Mouse (Mus musculus): ENCODE results near the gene Spen.

Gene Spen

DNA sequence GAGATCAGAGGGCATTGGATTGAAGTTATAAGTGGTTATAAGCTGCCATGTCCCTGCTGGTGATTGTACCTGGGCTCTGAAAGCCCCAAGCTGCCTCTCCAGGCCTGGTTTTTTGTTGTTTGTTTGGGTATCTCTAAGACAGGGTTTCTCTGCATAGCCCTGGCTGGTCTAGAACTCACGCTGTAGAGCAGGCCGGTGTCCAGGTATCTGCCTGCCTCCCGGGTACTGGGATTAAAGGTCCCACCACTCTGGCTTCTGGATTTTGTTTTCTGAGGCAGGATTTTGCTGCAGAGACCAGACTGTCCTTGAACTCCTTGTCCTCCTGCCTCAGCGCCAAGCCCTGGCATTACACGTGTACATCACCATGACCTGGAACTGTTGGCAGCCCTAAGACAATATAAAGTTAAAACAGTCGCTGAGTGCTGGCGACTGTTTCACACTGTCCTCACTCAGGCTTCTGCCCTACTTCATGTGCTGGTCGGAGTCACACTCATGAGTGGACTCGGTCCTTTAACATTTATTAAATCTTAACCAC is 86.4 kb downstream of the Spen start:
- no peak for DNase-seq (ENCODE audit: low read depth, low spot score)

- DNase-seq (ENCODE audit: low read depth, low spot score): no peak
These were observed 87.1 kb downstream of the Spen start for GRCm38 (mm10) chr4:141451251-141451650.

- DNase-seq (ENCODE audit: low read depth, low spot score): no peak
These were observed 92.2 kb downstream of the Spen start for GRCm38 (mm10) chr4:141446211-141446610.

- no peak for DNase-seq (ENCODE audit: low read depth, low spot score)
These were observed 93.1 kb downstream of the Spen start for GRCm38 (mm10) chr4:141445328-141445720.

DNA sequence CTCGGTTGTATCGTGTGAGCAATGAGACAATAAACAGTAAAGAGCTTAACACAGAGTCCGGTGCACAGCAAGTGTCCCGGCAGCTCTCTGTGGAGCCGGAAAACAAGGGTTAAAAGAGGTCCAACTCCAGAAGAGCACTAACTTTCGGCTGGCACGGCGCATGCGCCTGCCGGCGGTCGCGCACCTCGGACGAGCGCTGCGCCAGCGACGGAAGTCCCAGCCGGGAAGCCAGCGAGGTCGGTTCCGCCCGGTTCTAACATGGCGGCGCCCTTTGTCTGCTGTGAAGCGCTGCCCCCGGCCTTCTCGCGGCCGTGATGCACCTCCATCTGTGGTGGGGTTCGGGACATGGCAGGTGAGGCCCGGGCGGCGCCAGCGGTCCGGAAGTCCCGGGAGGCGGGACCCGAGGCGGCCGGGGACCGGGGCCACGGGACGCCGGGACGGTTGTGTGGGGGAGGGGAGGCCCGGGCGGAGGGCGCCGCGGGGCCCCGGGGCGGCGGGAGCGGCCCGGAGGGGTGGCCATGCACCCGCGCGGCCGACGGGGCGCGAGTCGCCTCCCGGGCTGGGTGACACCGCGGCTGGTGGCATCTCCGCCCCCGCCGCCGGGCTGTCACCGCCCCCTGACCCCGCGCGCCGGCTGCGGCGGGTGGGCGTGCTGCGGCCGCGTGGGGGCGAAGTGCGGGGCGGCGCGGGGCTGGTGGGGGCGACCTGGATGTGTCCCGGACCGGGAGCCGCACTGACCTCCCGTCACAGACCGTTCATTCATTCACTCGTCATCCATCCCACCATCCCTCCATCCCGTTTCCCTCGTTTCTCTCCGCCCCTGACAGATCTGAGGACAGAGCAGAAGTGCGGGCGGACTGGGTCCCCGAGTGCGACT is 93.7 kb downstream of the Spen start, which contains the start of gene Zbtb17:
Zbtb17 (plus strand) TSS at position 204 of the 877 bp plus-strand sequence.
- peak; percentile 72 for DNase-seq (ENCODE audit: low read depth, low spot score)

DNA sequence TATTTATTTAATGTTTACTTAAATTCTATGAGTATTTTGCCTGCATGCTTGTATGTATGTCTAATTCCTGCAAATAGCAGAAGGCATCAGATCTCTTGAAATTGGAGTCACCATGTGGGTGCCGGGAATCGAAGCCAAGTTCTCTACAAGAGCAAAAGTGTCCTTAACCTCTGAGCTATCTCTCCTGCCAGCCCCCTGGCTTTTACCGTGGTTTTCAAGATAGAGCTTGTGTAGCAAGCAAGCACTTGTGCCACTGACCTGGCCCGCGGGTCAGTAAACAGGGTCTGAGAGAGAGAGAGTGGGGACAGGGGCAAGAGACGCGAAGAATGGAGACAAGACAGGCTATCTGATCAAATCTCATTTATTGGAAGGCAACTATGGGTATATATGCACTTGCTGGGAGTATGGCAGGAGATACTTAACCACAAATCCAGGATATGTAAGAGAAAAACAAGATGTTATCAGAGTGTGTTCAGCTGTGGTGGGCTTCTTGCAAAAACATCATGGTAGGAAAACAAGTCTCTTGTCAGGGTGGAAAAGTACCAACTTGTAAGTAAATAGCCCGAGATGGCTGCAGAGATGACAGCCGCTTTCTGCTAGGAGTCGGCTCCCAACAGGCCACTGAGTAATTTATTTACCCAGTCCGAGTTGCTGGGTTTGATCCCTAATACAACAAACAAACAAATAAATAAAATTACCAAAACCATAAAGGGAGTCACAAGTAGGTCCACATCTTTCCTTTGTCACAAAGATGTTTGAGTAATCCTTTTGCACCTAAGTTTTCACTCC is 94.6 kb downstream of the Spen start:
- DNase-seq (ENCODE audit: low read depth, low spot score): no peak

- no peak for DNase-seq (ENCODE audit: low read depth, low spot score)
These were observed 97.5 kb downstream of the Spen start for GRCm38 (mm10) chr4:141440877-141441276.

GRCm38 (mm10) chr4:141439083-141439803 is 99.2 kb downstream of the Spen start:
- DNase-seq (ENCODE audit: low read depth, low spot score): no peak

DNA sequence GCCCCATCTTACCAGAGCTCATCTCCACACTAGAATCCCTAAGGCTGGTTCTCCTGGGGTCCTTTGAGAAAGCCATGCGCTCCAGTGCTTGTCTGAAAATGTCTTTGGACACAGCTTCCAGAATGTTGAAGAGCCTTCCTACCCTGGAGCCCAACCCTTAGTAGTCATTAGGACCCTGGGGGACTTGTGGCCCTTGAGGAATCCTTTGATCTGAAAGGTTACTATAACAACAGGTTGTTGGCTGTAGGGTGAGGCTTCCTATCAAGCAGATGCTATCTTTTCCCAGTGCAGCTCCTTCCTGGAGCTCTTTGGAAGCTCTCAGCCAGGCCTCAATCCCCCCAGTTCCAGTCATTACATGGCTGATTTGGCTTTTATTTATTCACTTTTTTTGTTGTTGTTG is 102.4 kb downstream of the Spen start, which contains the start of gene Srarp:
Srarp (minus strand) TSS at position 132 of the 400 bp plus-strand sequence.
- DNase-seq (ENCODE audit: low read depth, low spot score): no peak

DNA sequence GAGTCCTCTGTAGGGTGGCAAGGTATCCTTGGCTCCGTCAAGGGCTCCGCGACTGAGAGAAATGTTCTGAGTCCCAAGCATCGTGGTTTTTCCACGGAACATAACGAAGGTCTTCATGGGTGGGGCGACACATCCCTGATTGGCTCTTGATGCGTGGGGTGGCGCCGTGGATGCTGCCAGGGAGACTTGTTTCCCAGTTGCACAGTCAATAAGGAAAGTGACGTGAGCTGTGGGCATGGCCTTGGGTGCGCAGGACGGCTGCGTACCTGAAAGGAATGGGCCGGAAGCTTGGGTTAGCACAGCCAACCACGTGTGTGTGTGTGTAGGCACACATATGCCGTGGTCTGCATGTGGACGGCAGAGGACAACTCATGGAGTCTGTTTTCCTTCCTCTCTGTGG is 105.2 kb downstream of the Spen start:
- no peak for DNase-seq (ENCODE audit: low read depth, low spot score)

GRCm38 (mm10) chr4:141432666-141433065 is 105.7 kb downstream of the Spen start:
- DNase-seq (ENCODE audit: low read depth, low spot score): no peak

DNA sequence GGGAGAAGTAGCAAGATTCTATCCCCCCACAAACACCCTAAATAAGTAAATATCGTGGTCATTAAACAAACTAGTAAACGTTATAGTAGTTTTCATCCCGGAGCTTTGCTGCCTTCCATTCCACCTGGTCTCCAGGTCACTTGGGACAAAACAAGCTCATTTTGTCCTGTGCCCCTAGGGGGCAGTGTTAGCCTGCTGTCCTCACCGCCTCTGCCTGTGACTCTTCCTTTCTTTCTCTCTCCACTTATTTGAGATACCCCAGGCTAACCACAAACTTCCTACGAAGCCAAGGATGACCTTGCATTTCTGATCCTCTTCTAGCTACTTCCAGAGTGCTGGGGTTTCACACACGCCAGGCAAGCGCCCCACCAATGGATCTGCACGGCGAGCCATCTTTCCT is 107.4 kb downstream of the Spen start:
- DNase-seq (ENCODE audit: low read depth, low spot score): peak; percentile 52

GRCm38 (mm10) chr4:141429847-141430246 is 108.5 kb downstream of the Spen start:
- DNase-seq (ENCODE audit: low read depth, low spot score): no peak

GRCm38 (mm10) chr4:141429381-141429780 is 109.0 kb downstream of the Spen start:
- no peak for DNase-seq (ENCODE audit: low read depth, low spot score)

GRCm38 (mm10) chr4:141427921-141428320 is 110.5 kb downstream of the Spen start:
- no peak for DNase-seq (ENCODE audit: low read depth, low spot score)

DNA sequence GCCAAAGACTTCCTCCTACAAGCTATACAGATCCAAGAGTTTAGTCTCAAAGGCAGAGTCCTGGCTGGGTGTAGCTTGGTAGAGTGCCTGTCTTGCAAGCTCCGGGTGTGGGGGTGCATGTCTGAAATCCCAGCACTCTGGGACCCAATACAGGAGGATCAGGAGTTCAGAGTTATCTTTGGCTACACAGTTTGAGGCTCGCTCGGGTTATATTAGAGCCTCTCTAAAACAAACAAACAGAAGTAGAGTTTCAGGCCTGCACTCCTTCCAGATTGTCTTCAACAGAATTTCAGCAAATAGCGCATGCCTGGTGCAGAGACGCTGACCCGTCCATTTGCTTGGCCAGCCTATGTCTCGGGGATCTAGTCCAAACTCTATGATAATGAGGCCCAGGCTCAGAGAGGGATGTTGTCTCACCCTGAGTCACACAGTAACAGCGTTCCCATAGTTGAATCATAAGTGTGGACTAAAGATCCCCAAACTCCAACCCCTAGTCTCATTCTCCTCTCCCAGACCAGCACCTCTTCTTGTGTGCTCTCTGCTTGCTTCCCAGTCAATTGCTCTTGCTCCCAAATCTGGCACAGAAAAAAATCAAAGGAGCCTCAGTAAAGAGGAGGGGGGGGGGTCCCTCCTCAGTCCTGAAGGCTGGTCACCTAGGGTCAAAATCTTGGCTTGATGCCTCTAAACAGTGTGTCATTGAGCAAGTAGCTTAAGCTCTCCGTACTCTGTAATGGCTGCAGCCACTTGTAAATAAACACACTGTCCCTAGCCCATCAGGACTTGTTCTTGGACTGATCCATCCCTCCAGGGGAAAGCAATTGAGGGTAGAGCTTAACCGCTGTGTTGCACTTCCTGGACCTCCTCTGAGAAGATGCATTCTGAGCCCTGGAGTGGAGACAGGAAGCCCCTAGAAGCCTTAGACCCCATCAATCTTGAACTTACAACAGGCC is 111.3 kb downstream of the Spen start:
- DNase-seq (ENCODE audit: low read depth, low spot score): no peak

DNA sequence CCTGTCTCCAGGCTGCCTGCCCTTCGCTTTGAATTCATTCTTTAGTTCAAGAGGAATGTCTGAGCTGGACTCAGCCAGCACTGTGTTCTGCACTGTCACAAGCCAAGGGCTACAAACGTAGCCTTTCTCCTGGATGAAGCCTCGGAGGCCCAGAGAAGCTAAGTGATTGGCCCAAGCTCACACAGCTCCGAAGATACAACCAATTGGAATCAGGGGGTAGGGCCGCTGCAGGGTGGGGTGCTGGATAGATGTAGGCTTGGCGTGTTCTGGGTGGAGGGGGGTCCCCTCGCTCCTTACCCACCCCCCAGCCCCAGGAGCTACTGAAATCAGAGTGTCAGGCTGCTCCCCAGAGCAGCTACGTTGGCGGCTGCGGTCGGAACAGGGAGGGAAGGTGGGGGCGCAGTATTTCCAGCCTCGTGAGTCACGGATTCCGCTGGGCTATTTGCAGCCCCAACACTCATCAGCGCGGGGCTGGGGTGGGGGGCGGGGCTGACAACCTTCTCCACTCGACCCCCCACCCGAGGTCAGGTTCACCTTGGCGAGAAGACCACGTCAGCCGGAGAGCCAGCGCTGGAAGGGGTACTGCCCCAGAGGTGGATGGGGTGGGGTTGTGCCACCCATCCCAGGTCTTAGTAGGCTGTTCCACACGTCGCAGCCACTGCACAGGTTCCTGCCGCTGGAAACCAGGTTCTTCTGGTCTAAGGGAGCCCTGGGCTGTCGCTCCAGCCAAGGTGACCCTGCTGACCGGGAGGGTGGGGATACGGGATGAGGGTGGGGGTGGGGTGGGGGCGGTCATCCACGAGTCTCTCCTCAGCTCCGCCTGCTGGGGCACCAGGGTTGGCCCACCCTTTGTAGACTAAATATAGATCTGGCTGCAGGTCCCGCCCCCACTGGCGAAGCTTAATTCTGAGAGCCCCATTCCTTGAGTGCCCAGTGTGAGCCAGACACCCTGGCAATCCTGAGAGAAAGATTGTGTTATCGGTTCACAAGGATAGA is 112.6 kb downstream of the Spen start:
- no peak for DNase-seq (ENCODE audit: low read depth, low spot score)

- no peak for DNase-seq (ENCODE audit: low read depth, low spot score)
These were observed 114.5 kb downstream of the Spen start for GRCm38 (mm10) chr4:141423691-141424431.

DNA sequence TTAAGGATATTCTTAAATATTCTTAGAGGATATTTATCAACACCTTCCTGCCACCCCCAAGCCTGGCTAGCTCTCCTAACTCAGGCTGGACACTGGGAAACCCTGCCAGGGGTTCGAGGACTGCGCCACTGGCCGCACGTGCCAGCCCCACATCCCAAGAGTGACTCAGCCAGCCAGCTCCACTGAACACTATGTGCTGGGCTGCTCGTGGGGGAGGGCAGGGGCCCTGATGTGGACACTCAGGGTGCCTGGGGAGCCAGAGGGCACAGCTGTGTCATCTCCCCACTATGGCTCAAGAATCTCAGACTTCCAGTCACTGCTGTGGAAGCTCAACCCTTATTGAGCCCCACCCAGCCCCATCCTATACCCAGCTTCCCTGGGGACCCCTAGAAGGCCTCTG is 115.1 kb downstream of the Spen start:
- DNase-seq (ENCODE audit: low read depth, low spot score): no peak
